Mouse (Mus musculus): Measurements from ENCODE around the gene Imp3. TPM values are rescaled to one million over a fixed set of nuclear protein-coding genes. Genes with fewer than 3 reads are reported as not detected.
"Not testable (repeated sequence)": the region's sequence is repeated elsewhere in the genome, so short reads cannot be mapped to it uniquely, and the experiment has no call there.

Imp3 gene
- polyA plus RNA-seq, 1 experiment from 2014 or later, result 85.0 TPM

DNA sequence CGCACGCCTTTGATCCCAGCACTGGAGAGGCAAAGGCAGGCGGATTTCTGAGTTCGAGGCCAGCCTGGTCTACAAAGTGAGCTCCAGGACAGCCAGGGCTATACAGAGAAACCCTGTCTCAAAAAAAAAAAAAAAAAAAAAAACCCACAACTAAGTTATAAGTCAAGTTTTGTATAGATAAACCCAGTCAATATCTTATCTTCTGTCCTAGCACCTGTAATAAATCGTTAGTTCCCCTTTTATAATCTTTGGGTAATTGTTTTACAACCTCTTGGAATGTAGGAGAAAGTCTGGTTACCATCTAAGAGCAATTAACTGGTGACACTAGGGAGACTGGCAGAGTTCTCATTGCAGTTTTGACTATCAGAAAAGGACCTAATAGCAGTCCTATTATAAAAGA, 11.4 kb downstream of the Imp3 start:
- 88% methylated on average over 5 of the region's 5 CpGs for WGBS
- not testable (repeated sequence) for H3K36me3 ChIP-seq; H3K4me3 ChIP-seq; H3K9me3 ChIP-seq; H3K4me2 ChIP-seq (replicated peaks); H3K27me3 ChIP-seq; ATAC-seq (replicated peaks); H3K9ac ChIP-seq (replicated peaks); H3K27ac ChIP-seq (replicated peaks)
- H3K4me1 ChIP-seq, result peaks cover 13% of the 10 kb centered on the region

GRCm38 (mm10) chr9:56949767-56950166, 12.5 kb downstream of the Imp3 start:
- Histone ChIP-seq H3K27ac (replicated peaks) (no peak overlapping the region), H3K9ac (replicated peaks) (peak overlapping the region; percentile 35; the same call in 1 of the 2 replicates), H3K4me2 (replicated peaks) (peak overlapping the region; percentile 52), H3K36me3 (no peaks in the 10 kb centered on the region), H3K9me3 (no peaks in the 10 kb centered on the region), H3K4me1 (peaks cover 13% of the 10 kb centered on the region), H3K27me3 (no peaks in the 10 kb centered on the region), H3K4me3 (peak overlapping the region; percentile 73)
- ATAC-seq (replicated peaks), result no peak
- 32% methylated on average over 13 of the region's 13 CpGs for WGBS

DNA sequence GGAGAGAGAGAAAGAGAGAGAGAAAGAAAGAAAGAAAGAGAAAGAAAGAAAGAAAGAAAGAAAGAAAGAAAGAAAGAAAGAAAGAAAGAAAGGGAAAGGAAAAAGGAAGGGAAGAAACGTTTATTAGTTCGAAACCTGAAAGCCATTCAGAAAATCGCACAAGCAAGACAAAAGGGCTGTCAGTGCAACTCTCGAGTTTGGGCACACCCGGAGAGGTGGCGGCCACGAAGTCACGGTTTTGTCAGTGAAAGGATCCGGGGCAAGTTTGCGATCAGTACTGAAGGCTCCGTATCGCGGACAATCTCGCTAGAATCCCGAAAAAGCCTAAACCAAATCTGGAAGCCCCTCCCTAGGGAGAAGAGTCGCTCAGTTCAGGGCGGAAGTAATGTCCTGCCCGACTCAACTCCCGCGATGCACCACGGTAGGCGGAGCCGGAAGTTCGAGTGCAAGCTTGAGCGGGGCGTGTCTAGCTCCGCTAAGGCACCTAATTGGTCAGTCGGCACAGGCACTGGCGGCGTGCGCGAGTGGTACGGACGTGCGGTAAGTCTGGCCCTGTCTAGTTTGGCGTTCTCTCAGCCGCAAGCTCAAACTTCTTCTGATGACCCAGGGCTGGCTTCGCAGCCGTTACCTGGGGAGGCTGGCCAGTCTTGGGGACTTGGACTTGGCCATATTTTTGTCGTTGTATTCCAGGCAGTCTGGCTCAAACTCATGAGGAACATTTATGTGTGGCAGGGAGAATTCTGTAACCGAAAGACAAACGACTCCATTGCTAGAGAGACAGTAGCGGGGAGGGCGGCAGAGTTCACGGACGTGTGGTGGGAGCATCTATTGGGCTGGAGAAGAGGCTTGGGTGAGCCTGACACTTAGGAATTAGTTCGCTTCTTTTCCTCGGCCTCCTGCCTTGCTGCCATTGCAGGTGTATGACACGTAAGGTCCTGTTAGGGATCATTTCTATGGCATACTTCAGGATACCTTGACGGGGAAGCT, 13.4 kb downstream of the Imp3 start, which contains the start of gene Snupn:
Snupn (plus strand) TSS at position 465 of the 987 bp plus-strand sequence.
- Histone ChIP-seq H3K4me1 (peaks cover 13% of the 10 kb centered on the region), H3K9me3 (no peaks in the 10 kb centered on the region), H3K27me3 (no peaks in the 10 kb centered on the region), H3K27ac (replicated peaks) (peak within 1 kb of the TSS; percentile 92), H3K9ac (replicated peaks) (peak within 1 kb of the TSS; percentile 83), H3K4me2 (replicated peaks) (peak within 1 kb of the TSS; percentile 65), H3K36me3 (no peaks in the 10 kb centered on the region), H3K4me3 (peak within 1 kb of the TSS; percentile 73)
- ATAC-seq (replicated peaks), result peak; percentile 100
- WGBS, result under 1% methylated on average over 50 of the region's 50 CpGs

GRCm38 (mm10) chr9:56953562-56953961, 16.3 kb downstream of the Imp3 start:
- H3K4me2 ChIP-seq (replicated peaks), result no peak overlapping the region
- no peaks in the 10 kb centered on the region for H3K9me3 ChIP-seq
- no peak overlapping the region for H3K4me3 ChIP-seq
- peaks cover 13% of the 10 kb centered on the region for H3K4me1 ChIP-seq
- ATAC-seq (replicated peaks), result no peak
- H3K36me3 ChIP-seq, result peaks cover 5% of the 10 kb centered on the region; the same call in 1 of the 2 replicates
- no peak overlapping the region for H3K27ac ChIP-seq (replicated peaks)
- WGBS, result 95% methylated on average over 1 of the region's 1 CpGs
- no peaks in the 10 kb centered on the region for H3K27me3 ChIP-seq
- H3K9ac ChIP-seq (replicated peaks), result no peak overlapping the region

- H3K9me3 ChIP-seq, result no peaks in the 10 kb centered on the region
- no peak overlapping the region for H3K4me2 ChIP-seq (replicated peaks)
- no peak for ATAC-seq (replicated peaks)
- H3K27ac ChIP-seq (replicated peaks), result no peak overlapping the region
- no peak overlapping the region for H3K9ac ChIP-seq (replicated peaks)
- 89% methylated on average over 7 of the region's 7 CpGs for WGBS
- H3K36me3 ChIP-seq, result peaks cover 19% of the 10 kb centered on the region
- no peak overlapping the region for H3K4me3 ChIP-seq
- H3K4me1 ChIP-seq, result no peaks in the 10 kb centered on the region
- H3K27me3 ChIP-seq, result no peaks in the 10 kb centered on the region
Measured at GRCm38 (mm10) chr9:56956966-56957675, 19.8 kb downstream of the Imp3 start.

- no peak overlapping the region for H3K4me2 ChIP-seq (replicated peaks)
- ATAC-seq (replicated peaks), result no peak
- H3K36me3 ChIP-seq, result peaks cover 32% of the 10 kb centered on the region
- no peaks in the 10 kb centered on the region for H3K9me3 ChIP-seq
- no peaks in the 10 kb centered on the region for H3K4me1 ChIP-seq
- H3K4me3 ChIP-seq, result no peak overlapping the region
- WGBS, result 89% methylated on average over 2 of the region's 2 CpGs
- H3K9ac ChIP-seq (replicated peaks), result no peak overlapping the region
- H3K27me3 ChIP-seq, result no peaks in the 10 kb centered on the region
- H3K27ac ChIP-seq (replicated peaks), result no peak overlapping the region
Measured at GRCm38 (mm10) chr9:56958689-56959088, 21.4 kb downstream of the Imp3 start.

- Histone ChIP-seq H3K4me1 (no peaks in the 10 kb centered on the region), H3K9ac (replicated peaks) (no peak overlapping the region), H3K36me3 (peaks cover 42% of the 10 kb centered on the region), H3K4me3 (no peak overlapping the region), H3K4me2 (replicated peaks) (no peak overlapping the region), H3K9me3 (no peaks in the 10 kb centered on the region), H3K27me3 (no peaks in the 10 kb centered on the region), H3K27ac (replicated peaks) (no peak overlapping the region)
- 96% methylated on average over 3 of the region's 3 CpGs for WGBS
- no peak for ATAC-seq (replicated peaks)
Measured at GRCm38 (mm10) chr9:56961591-56961990, 24.3 kb downstream of the Imp3 start.

GRCm38 (mm10) chr9:56970158-56970557, 32.9 kb downstream of the Imp3 start:
- H3K27ac ChIP-seq (replicated peaks), result no peak overlapping the region
- no peak for ATAC-seq (replicated peaks)
- WGBS, result 93% methylated on average over 2 of the region's 2 CpGs
- H3K4me3 ChIP-seq, result no peak overlapping the region
- no peaks in the 10 kb centered on the region for H3K9me3 ChIP-seq
- no peaks in the 10 kb centered on the region for H3K27me3 ChIP-seq
- H3K9ac ChIP-seq (replicated peaks), result no peak overlapping the region
- no peak overlapping the region for H3K4me2 ChIP-seq (replicated peaks)
- peaks cover 8% of the 10 kb centered on the region; the same call in 1 of the 2 replicates for H3K36me3 ChIP-seq
- no peaks in the 10 kb centered on the region for H3K4me1 ChIP-seq

- no peak overlapping the region for H3K4me3 ChIP-seq
- H3K27me3 ChIP-seq, result no peaks in the 10 kb centered on the region
- no peaks in the 10 kb centered on the region for H3K9me3 ChIP-seq
- H3K9ac ChIP-seq (replicated peaks), result no peak overlapping the region
- ATAC-seq (replicated peaks), result no peak
- H3K4me2 ChIP-seq (replicated peaks), result no peak overlapping the region
- H3K4me1 ChIP-seq, result no peaks in the 10 kb centered on the region
- H3K27ac ChIP-seq (replicated peaks), result no peak overlapping the region
- peaks cover 5% of the 10 kb centered on the region for H3K36me3 ChIP-seq
- WGBS, result 96% methylated on average over 8 of the region's 8 CpGs
Measured at GRCm38 (mm10) chr9:56973960-56974524, 36.8 kb downstream of the Imp3 start.

- 86% methylated on average over 3 of the region's 3 CpGs for WGBS
- Histone ChIP-seq H3K27me3 (no peaks in the 10 kb centered on the region), H3K27ac (replicated peaks) (no peak overlapping the region), H3K4me1 (no peaks in the 10 kb centered on the region), H3K9me3 (no peaks in the 10 kb centered on the region), H3K4me2 (replicated peaks) (no peak overlapping the region), H3K4me3 (no peak overlapping the region), H3K36me3 (peaks cover 9% of the 10 kb centered on the region), H3K9ac (replicated peaks) (no peak overlapping the region)
- ATAC-seq (replicated peaks), result no peak
Measured at GRCm38 (mm10) chr9:56975199-56975598, 37.9 kb downstream of the Imp3 start.

- H3K9ac ChIP-seq (replicated peaks), result no peak overlapping the region
- no peak overlapping the region for H3K27ac ChIP-seq (replicated peaks)
- no peak overlapping the region for H3K4me3 ChIP-seq
- peaks cover 22% of the 10 kb centered on the region for H3K36me3 ChIP-seq
- 94% methylated on average over 6 of the region's 6 CpGs for WGBS
- no peak overlapping the region for H3K4me2 ChIP-seq (replicated peaks)
- H3K27me3 ChIP-seq, result no peaks in the 10 kb centered on the region
- H3K9me3 ChIP-seq, result no peaks in the 10 kb centered on the region
- no peak for ATAC-seq (replicated peaks)
- H3K4me1 ChIP-seq, result no peaks in the 10 kb centered on the region
Measured at GRCm38 (mm10) chr9:56980186-56980585, 42.9 kb downstream of the Imp3 start.

GRCm38 (mm10) chr9:56981502-56981901, 44.2 kb downstream of the Imp3 start:
- ATAC-seq (replicated peaks), result no peak
- H3K9ac ChIP-seq (replicated peaks), result no peak overlapping the region
- no peak overlapping the region for H3K27ac ChIP-seq (replicated peaks)
- H3K27me3 ChIP-seq, result no peaks in the 10 kb centered on the region
- H3K4me2 ChIP-seq (replicated peaks), result no peak overlapping the region
- no peaks in the 10 kb centered on the region for H3K9me3 ChIP-seq
- WGBS, result 73% methylated on average over 1 of the region's 1 CpGs
- H3K4me1 ChIP-seq, result no peaks in the 10 kb centered on the region
- peaks cover 22% of the 10 kb centered on the region for H3K36me3 ChIP-seq
- no peak overlapping the region for H3K4me3 ChIP-seq
